Mouse (Mus musculus) limb, embryonic 11.5 days (tissue): Measurements from ENCODE around the gene Rtcb. TPM values are rescaled to one million over a fixed set of nuclear protein-coding genes. Genes with fewer than 3 reads are reported as not detected.

Experiments used
- ATAC-seq: fragments of 200-750 bp; cut with Nextera tagmentation; 2 replicates; pipeline ENCODE4 v1.8.0; 2017; ENCODE audit warnings: low read depth; ENCODE audit not compliant: insufficient number of reproducible peaks, low FRiP score, low TSS enrichment
- DNase-seq: peaks from one replicate; pipeline ENCODE4 v3.0.0-alpha.2; 2015; ENCODE audit warnings: low spot score
- H3K27ac ChIP-seq: fragments of 300-500 bp; sonication (generic); replicated peaks from 2 replicates; pipeline ENCODE4 v1.5.1; 2014; ENCODE audit warnings: low read depth, mild to moderate bottlenecking, low read length
- H3K27me3 ChIP-seq: fragments of 300-500 bp; sonication (generic); 2 replicates; pipeline ENCODE4 v1.6.1; 2014; ENCODE audit warnings: mild to moderate bottlenecking, low read length, mixed read lengths; ENCODE audit not compliant: control insufficient read depth, insufficient read depth
- H3K36me3 ChIP-seq: fragments of 300-500 bp; sonication (generic); 2 replicates; pipeline ENCODE4 v1.6.1; 2014; ENCODE audit warnings: mild to moderate bottlenecking, low read length, moderate library complexity, mixed read lengths; ENCODE audit not compliant: control insufficient read depth, insufficient read depth
- H3K4me1 ChIP-seq: fragments of 300-500 bp; sonication (generic); 2 replicates; pipeline ENCODE4 v1.6.1; 2014; ENCODE audit warnings: low read length, mixed read lengths; ENCODE audit not compliant: control insufficient read depth, insufficient read depth
- H3K4me2 ChIP-seq: fragments of 300-500 bp; sonication (generic); 2 replicates; pipeline ENCODE4 v1.6.1; 2014; ENCODE audit warnings: low read depth, mild to moderate bottlenecking, moderate library complexity; ENCODE audit not compliant: severe bottlenecking
- H3K4me3 ChIP-seq: fragments of 300-500 bp; sonication (generic); 2 replicates; pipeline ENCODE4 v1.5.1; 2014; ENCODE audit warnings: low read depth, low read length
- H3K9ac ChIP-seq: fragments of 300-500 bp; sonication (generic); 2 replicates; pipeline ENCODE4 v1.6.1; 2014; ENCODE audit warnings: mild to moderate bottlenecking, low read length
- H3K9me3 ChIP-seq: fragments of 300-500 bp; sonication (generic); 2 replicates; pipeline ENCODE4 v1.6.1; 2016; ENCODE audit warnings: low read length; ENCODE audit not compliant: control insufficient read depth
- WGBS: fragments of 180-500 bp; shearing (Covaris S2); extraction: QIAGEN DNeasy Blood & Tissue Kit; methylation state at CpG from one replicate; pipeline ENCODE4 v1.1.7; 2014; 5-methylcytosine and 5-hydroxymethylcytosine counted together
- polyA plus RNA-seq: library from polyadenylated mRNA; unstranded; fragments of >200 nt; fragmentation: Nextera tagmentation; extraction: Ambion mirVana; gene quantifications from 2 replicates; pipeline ENCODE4 v1.2.1, GENCODE M21; 2014

Rtcb gene
- polyA plus RNA-seq = 213 and 215 TPM in 2 replicates

- Histone ChIP-seq H3K9me3 (no peaks in the 10 kb centered on the region), H3K27me3 (no peaks in the 10 kb centered on the region), H3K36me3 (peaks cover 11% of the 10 kb centered on the region), H3K4me1 (no peaks in the 10 kb centered on the region), H3K9ac (peak within 1 kb of the TSS; percentile 85), H3K27ac (peak within 1 kb of the TSS; percentile 39; the same call in 1 of the 2 replicates), H3K4me3 (peak within 1 kb of the TSS; percentile 68), H3K4me2 (peak within 1 kb of the TSS; percentile 79)
- DNase-seq (peak; percentile 97), ATAC-seq (peak; percentile 89)
- WGBS = under 1% methylated on average over 38 of the region's 38 CpGs
These were observed at the start of gene Rtcb for GRCm38 (mm10) chr10:85957464-85957950. Rtcb (minus strand) TSS chr10:85957823.

- Histone ChIP-seq H3K9me3 (no peaks in the 10 kb centered on the region), H3K4me3 (no peak overlapping the region), H3K27me3 (no peaks in the 10 kb centered on the region), H3K27ac (no peak overlapping the region), H3K4me2 (no peak overlapping the region), H3K4me1 (no peaks in the 10 kb centered on the region), H3K9ac (no peak overlapping the region), H3K36me3 (no peaks in the 10 kb centered on the region)
- WGBS = 86% methylated on average over 5 of the region's 5 CpGs
- no peak for DNase-seq
- no peak for ATAC-seq
These were observed 48.8 kb upstream of the Rtcb start for GRCm38 (mm10) chr10:86006455-86006854.

DNA sequence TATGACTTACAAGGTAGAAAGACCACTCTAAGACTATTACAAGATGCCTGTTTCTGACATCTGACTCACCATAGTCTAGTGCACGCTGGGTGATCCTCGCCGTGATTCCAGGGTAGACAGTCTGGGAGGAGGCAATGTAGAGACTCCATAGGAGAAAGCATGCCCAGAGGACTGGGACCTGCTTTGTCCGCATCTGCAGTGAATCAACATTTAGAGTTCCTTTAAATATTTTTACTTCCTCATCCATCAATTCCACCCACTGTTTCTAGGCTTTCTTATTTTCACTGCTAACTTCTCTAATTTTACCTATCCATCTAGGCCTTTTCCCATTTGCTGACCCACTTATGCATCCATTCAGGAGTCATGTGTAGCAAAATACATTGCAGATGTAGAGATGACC, 42.8 kb upstream of the Rtcb start:
- H3K9ac ChIP-seq = no peak overlapping the region
- no peak for DNase-seq
- no peaks in the 10 kb centered on the region for H3K36me3 ChIP-seq
- H3K4me2 ChIP-seq = no peak overlapping the region
- H3K9me3 ChIP-seq = no peaks in the 10 kb centered on the region
- H3K4me1 ChIP-seq = no peaks in the 10 kb centered on the region
- ATAC-seq = no peak
- no peaks in the 10 kb centered on the region for H3K27me3 ChIP-seq
- H3K4me3 ChIP-seq = no peak overlapping the region
- WGBS = 91% methylated on average over 4 of the region's 4 CpGs
- H3K27ac ChIP-seq = no peak overlapping the region

DNA sequence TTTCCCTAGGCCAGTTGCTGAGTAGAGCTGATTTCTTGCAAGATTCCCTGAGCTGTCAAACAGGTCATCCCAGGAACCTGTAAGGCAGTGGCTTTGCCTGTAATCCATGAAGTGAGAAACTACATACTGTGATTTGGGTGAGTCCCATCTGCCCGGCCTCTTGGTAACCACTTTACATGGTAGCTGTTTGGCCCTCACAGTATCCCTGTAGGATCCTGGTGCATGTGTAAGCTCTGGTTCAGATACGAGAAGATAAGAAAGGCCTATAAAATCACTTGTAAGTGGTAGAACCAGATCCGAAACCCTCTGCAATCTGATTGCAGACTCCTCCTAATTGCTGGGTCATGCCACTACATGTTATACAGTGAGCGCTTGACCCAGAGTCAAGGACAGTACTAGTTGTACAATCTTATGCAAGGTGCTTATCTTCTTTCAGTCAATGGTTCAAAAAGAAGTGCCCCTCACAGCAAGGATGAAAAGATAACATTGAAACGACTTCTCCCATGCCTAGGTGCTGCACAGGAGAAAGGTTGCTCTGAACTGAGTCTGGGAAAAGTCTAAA, 37.0 kb upstream of the Rtcb start:
- ATAC-seq = no peak
- 77% methylated on average over 5 of the region's 5 CpGs for WGBS
- H3K4me1 ChIP-seq = no peaks in the 10 kb centered on the region
- no peak overlapping the region for H3K4me3 ChIP-seq
- H3K4me2 ChIP-seq = no peak overlapping the region
- H3K27me3 ChIP-seq = no peaks in the 10 kb centered on the region
- H3K27ac ChIP-seq = no peak overlapping the region
- H3K9ac ChIP-seq = no peak overlapping the region
- no peaks in the 10 kb centered on the region for H3K36me3 ChIP-seq
- no peak for DNase-seq
- H3K9me3 ChIP-seq = no peaks in the 10 kb centered on the region

DNA sequence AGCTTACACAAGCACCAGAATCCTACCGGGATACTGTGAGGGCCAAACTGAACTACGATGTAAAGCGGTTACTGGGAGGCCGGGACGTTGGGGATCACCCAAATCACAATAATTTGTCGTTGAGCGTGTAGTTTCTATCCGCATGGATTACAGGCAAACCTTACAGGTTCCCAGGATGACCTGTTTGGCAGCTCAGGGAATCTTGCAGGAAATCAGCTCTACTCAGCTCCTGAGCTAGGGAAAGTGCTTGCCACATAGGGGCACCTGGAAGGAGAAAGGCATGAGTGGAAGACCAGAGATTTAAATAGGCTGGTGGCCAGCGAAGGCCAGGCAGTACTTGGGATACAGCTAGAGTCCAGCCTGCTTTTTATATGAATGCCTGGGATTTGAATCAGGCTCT, 36.2 kb upstream of the Rtcb start:
- 90% methylated on average over 9 of the region's 9 CpGs for WGBS
- no peak overlapping the region for H3K27ac ChIP-seq
- no peak overlapping the region for H3K4me2 ChIP-seq
- no peaks in the 10 kb centered on the region for H3K27me3 ChIP-seq
- DNase-seq (no peak), ATAC-seq (no peak)
- H3K4me3 ChIP-seq = no peak overlapping the region
- no peaks in the 10 kb centered on the region for H3K4me1 ChIP-seq
- H3K9ac ChIP-seq = no peak overlapping the region
- no peaks in the 10 kb centered on the region for H3K36me3 ChIP-seq
- no peaks in the 10 kb centered on the region for H3K9me3 ChIP-seq

- Histone ChIP-seq H3K4me1 (no peaks in the 10 kb centered on the region), H3K9me3 (no peaks in the 10 kb centered on the region), H3K27ac (no peak overlapping the region), H3K4me3 (no peak overlapping the region), H3K9ac (no peak overlapping the region), H3K27me3 (no peaks in the 10 kb centered on the region), H3K4me2 (no peak overlapping the region), H3K36me3 (no peaks in the 10 kb centered on the region)
- 86% methylated on average over 4 of the region's 4 CpGs for WGBS
- ATAC-seq (no peak), DNase-seq (no peak)
These were observed 34.8 kb upstream of the Rtcb start for GRCm38 (mm10) chr10:85992412-85992811.

DNA sequence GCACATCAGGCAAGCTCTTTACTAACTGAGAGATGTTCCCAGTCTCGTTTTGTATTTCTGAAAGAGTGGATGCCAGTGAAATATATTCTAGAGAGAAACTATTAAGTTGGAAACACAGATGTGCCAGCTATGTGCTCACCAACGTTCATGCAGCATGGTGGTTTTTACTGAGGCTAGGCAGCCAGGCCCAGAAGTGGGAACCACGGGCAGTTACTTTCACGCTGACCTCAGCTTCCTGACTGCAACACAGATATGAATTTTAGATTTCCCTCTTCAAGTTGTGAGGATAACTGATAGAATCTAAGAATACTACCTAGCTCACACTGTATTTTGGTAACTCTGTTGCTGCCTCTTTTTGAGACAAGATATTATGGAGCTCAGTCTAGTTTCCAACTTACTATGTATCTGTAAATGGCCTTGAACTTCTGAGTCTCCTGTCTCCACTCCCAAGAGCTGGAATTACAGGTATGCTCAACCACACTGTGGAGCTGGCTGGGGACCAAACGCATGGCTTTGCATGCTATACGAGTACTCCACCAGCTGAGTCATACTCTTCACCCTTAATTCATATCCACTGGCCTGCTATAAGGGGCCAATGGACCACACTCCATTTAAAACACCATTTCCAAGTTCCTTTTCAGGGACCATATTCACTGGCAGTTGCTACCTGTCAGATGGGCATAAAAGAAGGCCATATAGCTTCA, 31.9 kb upstream of the Rtcb start:
- Histone ChIP-seq H3K4me1 (no peaks in the 10 kb centered on the region), H3K27me3 (no peaks in the 10 kb centered on the region), H3K9me3 (no peaks in the 10 kb centered on the region), H3K27ac (no peak overlapping the region), H3K4me3 (no peak overlapping the region), H3K36me3 (no peaks in the 10 kb centered on the region), H3K4me2 (no peak overlapping the region), H3K9ac (no peak overlapping the region)
- 78% methylated on average over 6 of the region's 6 CpGs for WGBS
- no peak for ATAC-seq
- no peak for DNase-seq

GRCm38 (mm10) chr10:85972915-85973314, 15.3 kb upstream of the Rtcb start:
- no peak overlapping the region for H3K9ac ChIP-seq
- ATAC-seq (no peak), DNase-seq (no peak)
- H3K9me3 ChIP-seq = no peaks in the 10 kb centered on the region
- H3K36me3 ChIP-seq = no peaks in the 10 kb centered on the region
- H3K4me3 ChIP-seq = no peak overlapping the region
- no peak overlapping the region for H3K27ac ChIP-seq
- no peaks in the 10 kb centered on the region for H3K27me3 ChIP-seq
- H3K4me2 ChIP-seq = no peak overlapping the region
- H3K4me1 ChIP-seq = no peaks in the 10 kb centered on the region
- WGBS = 87% methylated on average over 4 of the region's 4 CpGs
